In the genomic region with DNA sequence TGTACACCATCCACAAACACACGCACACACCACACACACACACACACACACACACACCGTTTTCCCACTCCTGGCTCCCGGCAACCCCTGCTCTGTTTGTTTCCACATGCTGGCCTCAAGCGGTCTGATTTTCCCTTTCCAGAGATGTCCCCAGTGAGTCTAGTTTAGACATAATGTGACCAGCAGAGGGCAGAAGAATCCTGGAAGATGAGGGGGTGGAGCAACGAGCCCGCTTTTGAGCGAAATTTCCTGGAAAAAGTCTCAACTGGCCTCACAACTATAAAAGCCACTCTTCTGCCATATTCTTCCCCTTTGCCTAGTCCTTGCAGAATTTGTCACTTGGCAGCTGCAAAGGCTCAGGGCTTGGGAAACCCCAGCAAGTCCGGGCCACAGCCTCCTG, we compare ENCODE assay signal across 8 mouse cellular contexts. TPM values are rescaled to one million over a fixed set of nuclear protein-coding genes. Genes with fewer than 3 reads are reported as not detected.
DNase-seq lines count a peak whose midpoint lies in the region; ATAC-seq lines count a peak whose summit lies in the region.

No protein-coding gene starts in this region.

- H3K27me3 ChIP-seq in kidney, embryonic 14.5 days (ENCODE audit: control insufficient read depth, insufficient read depth, low read length): peaks cover 59% of the 10 kb centered on the region
- H3K27me3 ChIP-seq in limb, embryonic 15.5 days: peaks cover 80% of the 10 kb centered on the region
- peaks cover 79% of the 10 kb centered on the region for H3K27me3 ChIP-seq in neural tube, embryonic 15.5 days (replicated peaks)

- no peaks in the 10 kb centered on the region for H3K36me3 ChIP-seq in kidney, embryonic 14.5 days (ENCODE audit: control insufficient read depth, insufficient read depth, low read length)
- H3K36me3 ChIP-seq in limb, embryonic 15.5 days: no peaks in the 10 kb centered on the region
- no peaks in the 10 kb centered on the region for H3K36me3 ChIP-seq in neural tube, embryonic 15.5 days

- H3K4me2 ChIP-seq in kidney, embryonic 14.5 days (replicated peaks; ENCODE audit: low read depth, low read length): no peak overlapping the region
- peak overlapping the region; percentile 31; the same call in 1 of the 2 replicates for H3K4me2 ChIP-seq in limb, embryonic 15.5 days
- H3K4me2 ChIP-seq in neural tube, embryonic 15.5 days: peak overlapping the region; percentile 31

- no peak overlapping the region for H3K4me3 ChIP-seq in kidney, embryonic 14.5 days (ENCODE audit: low read length)
- no peak overlapping the region for H3K4me3 ChIP-seq in limb, embryonic 15.5 days
- no peak overlapping the region for H3K4me3 ChIP-seq in neural tube, embryonic 15.5 days (replicated peaks)

- peak; percentile 68 for DNase-seq in 416B (ENCODE audit: low read depth)
- DNase-seq in Muller cell, postnatal 12 days (ENCODE audit: inconsistent ontology term): peak; percentile 71
- peak; percentile 42 to 58 for DNase-seq in cerebellum, postnatal 36 days
- DNase-seq in heart, adult 9 months (ENCODE audit: low spot score in 2 of 2): peak; percentile 44 to 62
- DNase-seq in spleen, postnatal 14 days (ENCODE audit: low spot score in 2 of 2): no peak

- 1% methylated on average over 8 of the region's 8 CpGs for WGBS in kidney, embryonic 14.5 days
- WGBS in limb, embryonic 15.5 days: 1% methylated on average over 8 of the region's 8 CpGs
- WGBS in neural tube, embryonic 15.5 days: 3% methylated on average over 8 of the region's 8 CpGs

- H3K27ac ChIP-seq in kidney, embryonic 14.5 days (ENCODE audit: low read depth, low read length): no peak overlapping the region
- H3K27ac ChIP-seq in limb, embryonic 15.5 days: no peak overlapping the region
- H3K27ac ChIP-seq in neural tube, embryonic 15.5 days (replicated peaks): no peak overlapping the region

- peaks cover 3% of the 10 kb centered on the region; the same call in 1 of the 2 replicates for H3K4me1 ChIP-seq in kidney, embryonic 14.5 days (ENCODE audit: control insufficient read depth, insufficient read depth, low read length)
- peaks cover 24% of the 10 kb centered on the region for H3K4me1 ChIP-seq in limb, embryonic 15.5 days
- peaks cover 8% of the 10 kb centered on the region for H3K4me1 ChIP-seq in neural tube, embryonic 15.5 days

- peak; percentile 70 for ATAC-seq in kidney, embryonic 14.5 days (ENCODE audit: low FRiP score, low TSS enrichment)
- ATAC-seq in limb, embryonic 15.5 days (ENCODE audit: insufficient number of reproducible peaks, low FRiP score, low TSS enrichment, low read depth): no peak
- peak; percentile 49; the same call in 1 of the 2 replicates for ATAC-seq in neural tube, embryonic 15.5 days (ENCODE audit: low FRiP score)

- H3K9ac ChIP-seq in kidney, embryonic 14.5 days (ENCODE audit: low read depth, low read length): no peak overlapping the region
- H3K9ac ChIP-seq in limb, embryonic 15.5 days: no peak overlapping the region
- H3K9ac ChIP-seq in neural tube, embryonic 15.5 days (replicated peaks): no peak overlapping the region

- no peaks in the 10 kb centered on the region for H3K9me3 ChIP-seq in kidney, embryonic 14.5 days (ENCODE audit: control insufficient read depth, low read length)
- H3K9me3 ChIP-seq in limb, embryonic 15.5 days: no peaks in the 10 kb centered on the region
- H3K9me3 ChIP-seq in neural tube, embryonic 15.5 days (replicated peaks): no peaks in the 10 kb centered on the region

RNA-seq across cellular contexts. Expression of gene Barx1, which starts 7.2 kb away (rescaled TPM):
- polyA plus RNA-seq in kidney, embryonic 14.5 days (2014; fragmentation: Nextera tagmentation; extraction: Ambion mirVana): 0.46 TPM in 1 of 2 replicates, not detected in the other
- 3.9 and 4.3 TPM in 2 replicates for polyA plus RNA-seq in limb, embryonic 15.5 days (2015; fragmentation: Nextera tagmentation; extraction: Ambion mirVana)
- polyA plus RNA-seq in neural tube, embryonic 15.5 days (2015; fragmentation: Nextera tagmentation; extraction: Ambion mirVana): 0.14 and 0.80 TPM in 2 replicates

RNA-seq across cellular contexts. Expression of gene Ptpdc1, which starts 30.2 kb away (rescaled TPM):
- polyA plus RNA-seq in kidney, embryonic 14.5 days (2014; fragmentation: Nextera tagmentation; extraction: Ambion mirVana): 6.5 and 15.0 TPM in 2 replicates
- polyA plus RNA-seq in limb, embryonic 15.5 days (2015; fragmentation: Nextera tagmentation; extraction: Ambion mirVana): 12.5 and 14.5 TPM in 2 replicates
- polyA plus RNA-seq in neural tube, embryonic 15.5 days (2015; fragmentation: Nextera tagmentation; extraction: Ambion mirVana): 15.2 and 17.5 TPM in 2 replicates

Comparison
In these comparisons a context has a peak if more than half of its experiments do, and no peak if none do; other contexts are left out.
1. DNase-seq: peak in 416B (single experiment), Muller cell, postnatal 12 days (single experiment), cerebellum, postnatal 36 days (2 of 2) and heart, adult 9 months (2 of 2); none in spleen, postnatal 14 days (0 of 2).